Mouse (Mus musculus) limb, embryonic 14.5 days (tissue): Measurements from ENCODE around the gene Pitpnb. TPM values are rescaled to one million over a fixed set of nuclear protein-coding genes. Genes with fewer than 3 reads are reported as not detected.
A peak's percentile ranks its signal among the peaks of the same experiment; 100 is the strongest.

Source experiments
- ATAC-seq: fragments of 200-750 bp; cut with Nextera tagmentation; 2 replicates; pipeline ENCODE4 v1.8.0; 2017; ENCODE audit warnings: low read depth, moderate number of reproducible peaks, moderate TSS enrichment; ENCODE audit not compliant: low FRiP score
- DNase-seq: peaks from one replicate; pipeline ENCODE4 v3.0.0-alpha.2; 2015; ENCODE audit warnings: low spot score
- H3K27ac ChIP-seq: fragments of 300-500 bp; sonication (generic); replicated peaks from 2 replicates; pipeline ENCODE4 v1.5.1; 2014; ENCODE audit warnings: low read depth, mild to moderate bottlenecking, low read length, moderate library complexity, mixed read lengths
- H3K27me3 ChIP-seq: fragments of 300-500 bp; sonication (generic); 2 replicates; pipeline ENCODE4 v1.6.1; 2014; ENCODE audit warnings: low read length, mixed read lengths; ENCODE audit not compliant: control insufficient read depth, insufficient read depth
- H3K36me3 ChIP-seq: fragments of 300-500 bp; sonication (generic); 2 replicates; pipeline ENCODE4 v1.6.1; 2014; ENCODE audit warnings: mild to moderate bottlenecking, low read length, moderate library complexity, mixed read lengths; ENCODE audit not compliant: control insufficient read depth, insufficient read depth
- H3K4me1 ChIP-seq: fragments of 300-500 bp; sonication (generic); 2 replicates; pipeline ENCODE4 v1.6.1; 2014; ENCODE audit warnings: antibody characterized with exemption, low read length, mixed read lengths; ENCODE audit not compliant: control insufficient read depth, insufficient read depth
- H3K4me2 ChIP-seq: fragments of 300-500 bp; sonication (generic); replicated peaks from 2 replicates; pipeline ENCODE4 v1.6.1; 2014; ENCODE audit warnings: low read depth, mild to moderate bottlenecking, low read length, moderate library complexity; ENCODE audit not compliant: severe bottlenecking
- H3K4me3 ChIP-seq: fragments of 300-500 bp; sonication (generic); replicated peaks from 2 replicates; pipeline ENCODE4 v1.5.1; 2014; ENCODE audit warnings: low read length
- H3K9ac ChIP-seq: fragments of 300-500 bp; sonication (generic); 2 replicates; pipeline ENCODE4 v1.6.1; 2014; ENCODE audit warnings: mild to moderate bottlenecking, low read depth, low read length, moderate library complexity; ENCODE audit not compliant: severe bottlenecking
- H3K9me3 ChIP-seq: fragments of 300-500 bp; sonication (generic); 2 replicates; pipeline ENCODE4 v1.6.1; 2016; ENCODE audit warnings: low read length; ENCODE audit not compliant: control insufficient read depth
- POLR2A ChIP-seq: fragments of 200-500 bp; IDR thresholded peaks from 2 replicates; pipeline ENCODE4 v1.8.0; 2012; ENCODE audit warnings: inconsistent platforms, mild to moderate bottlenecking, moderate library complexity, borderline replicate concordance; ENCODE audit not compliant: insufficient read depth, insufficient read length; ENCODE audit errors: extremely low read depth
- WGBS: fragments of 180-500 bp; shearing (Covaris S2); extraction: QIAGEN DNeasy Blood & Tissue Kit; methylation state at CpG from one replicate; pipeline ENCODE4 v1.1.7; 2014; 5-methylcytosine and 5-hydroxymethylcytosine counted together
- polyA plus RNA-seq, 2 experiments: library from polyadenylated mRNA; depleted of rRNA in 1 of 2; stranded (reverse) in 1 of 2; unstranded in 1 of 2; fragments of >200 nt; fragmentation: Nextera tagmentation in 1 of 2; extraction: Ambion mirVana in 1 of 2; gene quantifications; 2 replicates each; pipeline versions ENCODE4 v1.2.1 to v1.2.3; 2012 to 2014

Gene Pitpnb
- polyA plus RNA-seq, 2 experiments: 89.6 to 103 TPM

DNA sequence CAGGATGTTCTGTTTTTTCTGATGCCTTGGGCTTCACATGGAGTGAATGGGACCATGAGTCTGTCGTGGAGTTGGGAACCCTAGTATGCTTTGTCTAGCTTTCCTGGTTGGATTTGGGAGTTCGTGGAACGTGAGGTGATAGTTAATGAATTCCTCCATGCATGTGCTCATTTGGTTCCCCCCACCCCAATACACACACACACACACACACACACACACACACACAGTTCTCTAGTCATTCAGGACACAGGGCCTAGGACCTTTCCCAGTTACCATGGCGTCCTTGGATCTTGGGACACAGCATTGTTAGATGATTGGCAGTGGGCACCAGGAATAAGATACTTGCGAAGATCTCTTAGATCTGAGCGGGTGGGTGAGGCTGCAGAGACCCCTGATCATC, 98.3 kb downstream of the Pitpnb start:
- no peak for TF ChIP-seq POLR2A
- no peak overlapping the region for H3K4me3 ChIP-seq
- no peak for ATAC-seq
- H3K27ac ChIP-seq: no peak overlapping the region
- 86% methylated on average over 6 of the region's 6 CpGs for WGBS
- no peak for DNase-seq
- H3K4me1 ChIP-seq: peaks cover 66% of the 10 kb centered on the region
- no peak overlapping the region for H3K4me2 ChIP-seq
- peaks cover 10% of the 10 kb centered on the region; the same call in 1 of the 2 replicates for H3K36me3 ChIP-seq
- no peaks in the 10 kb centered on the region for H3K27me3 ChIP-seq
- no peak overlapping the region for H3K9ac ChIP-seq
- H3K9me3 ChIP-seq: no peaks in the 10 kb centered on the region

DNA sequence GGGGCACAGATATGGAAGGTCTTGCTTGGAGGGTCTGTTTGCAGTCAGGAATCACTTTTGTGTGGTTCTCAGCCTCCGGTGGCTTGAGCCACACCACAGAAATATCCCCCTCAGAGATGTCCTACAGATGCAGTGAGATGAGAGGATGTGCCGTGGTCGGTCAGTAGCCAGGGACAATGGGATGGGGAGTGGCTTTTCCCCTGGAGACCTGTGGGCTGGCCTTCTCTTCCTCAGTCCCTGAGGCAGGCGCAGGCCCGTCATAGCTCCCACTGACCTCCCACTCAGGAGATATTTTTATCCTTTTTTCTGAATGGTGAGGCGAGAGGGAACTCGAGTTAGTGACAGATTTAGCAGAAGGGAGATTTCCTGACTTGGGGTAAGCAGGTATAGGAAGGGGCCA, 99.2 kb downstream of the Pitpnb start:
- H3K9me3 ChIP-seq: no peaks in the 10 kb centered on the region
- no peak overlapping the region for H3K27ac ChIP-seq
- H3K4me2 ChIP-seq: no peak overlapping the region
- peaks cover 11% of the 10 kb centered on the region; the same call in 1 of the 2 replicates for H3K36me3 ChIP-seq
- DNase-seq (no peak), ATAC-seq (no peak)
- no peaks in the 10 kb centered on the region for H3K27me3 ChIP-seq
- peaks cover 70% of the 10 kb centered on the region for H3K4me1 ChIP-seq
- H3K9ac ChIP-seq: no peak overlapping the region
- WGBS: 77% methylated on average over 7 of the region's 7 CpGs
- no peak for TF ChIP-seq POLR2A
- no peak overlapping the region for H3K4me3 ChIP-seq

DNA sequence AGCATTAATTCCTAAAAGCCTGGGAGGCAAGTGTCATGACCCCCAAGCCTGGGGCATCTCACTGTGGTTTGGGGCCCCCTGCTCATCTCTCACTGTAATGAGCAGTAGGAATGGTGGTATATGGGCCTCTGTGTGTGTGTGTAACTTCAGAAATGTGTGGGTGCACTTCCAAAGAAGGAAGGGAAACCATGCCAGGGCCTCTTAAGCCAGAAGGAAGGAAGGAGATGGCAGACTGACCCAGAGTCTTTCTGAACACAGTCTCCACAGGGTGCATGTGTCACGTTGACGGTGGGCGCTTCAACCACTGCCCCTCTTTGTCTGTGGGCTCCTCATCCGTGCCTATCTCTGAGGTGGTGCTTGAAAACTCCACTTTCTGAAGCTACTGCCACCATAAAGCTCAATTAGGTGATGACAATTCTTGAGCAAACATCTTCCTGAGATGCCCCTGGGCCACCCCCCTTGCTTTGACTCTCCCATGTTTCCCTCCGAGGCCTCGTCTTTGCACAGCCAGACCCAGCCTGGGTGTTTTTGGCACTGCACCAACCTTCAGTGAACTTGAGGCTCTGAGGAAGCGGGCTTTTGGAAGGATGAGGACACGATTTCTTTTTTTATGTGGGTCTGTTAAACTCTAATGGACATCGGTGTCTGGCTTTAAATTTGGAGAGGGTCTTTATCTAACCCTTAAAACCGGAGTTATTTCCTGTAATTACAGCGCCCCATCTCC, 100.6 kb downstream of the Pitpnb start:
- no peak overlapping the region; the same call in 1 of the 2 replicates for H3K4me2 ChIP-seq
- H3K27ac ChIP-seq: no peak overlapping the region
- no peaks in the 10 kb centered on the region for H3K9me3 ChIP-seq
- DNase-seq (no peak), ATAC-seq (no peak)
- WGBS: 45% methylated on average over 11 of the region's 11 CpGs
- TF ChIP-seq POLR2A: no peak
- H3K4me1 ChIP-seq: peaks cover 71% of the 10 kb centered on the region
- no peak overlapping the region for H3K4me3 ChIP-seq
- no peaks in the 10 kb centered on the region for H3K27me3 ChIP-seq
- 0 out of 2 replicates have a peak, but pooled peaks cover 15% of the 10 kb centered on the region for H3K36me3 ChIP-seq
- no peak overlapping the region for H3K9ac ChIP-seq

DNA sequence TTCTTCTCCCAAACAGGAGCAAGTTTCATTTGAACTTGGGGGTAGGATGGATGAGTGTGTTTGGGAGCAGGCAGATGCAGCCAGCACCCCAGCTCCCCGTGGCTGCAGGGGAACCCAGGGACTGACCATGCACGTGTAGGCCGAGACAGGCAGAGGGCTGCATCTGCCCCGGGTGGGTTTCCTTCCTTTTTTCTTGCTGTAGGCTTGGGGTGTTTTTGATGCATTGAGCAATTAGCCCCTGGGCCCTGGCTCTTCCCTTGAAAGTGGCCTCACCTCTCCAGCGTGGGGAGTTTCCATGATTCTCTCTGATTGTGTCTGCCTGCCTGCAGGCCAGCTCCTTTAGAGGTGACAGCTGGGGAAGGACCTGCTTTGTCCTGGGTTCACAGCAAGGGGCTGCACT, 102.3 kb downstream of the Pitpnb start:
- Histone ChIP-seq H3K27me3 (no peaks in the 10 kb centered on the region), H3K27ac (no peak overlapping the region), H3K9ac (no peak overlapping the region), H3K4me2 (no peak overlapping the region), H3K4me3 (no peak overlapping the region), H3K4me1 (peaks cover 59% of the 10 kb centered on the region), H3K9me3 (no peaks in the 10 kb centered on the region), H3K36me3 (peaks cover 8% of the 10 kb centered on the region; the same call in 1 of the 2 replicates)
- no peak for DNase-seq
- ATAC-seq: no peak
- WGBS: 53% methylated on average over 5 of the region's 5 CpGs
- TF ChIP-seq POLR2A: no peak

DNA sequence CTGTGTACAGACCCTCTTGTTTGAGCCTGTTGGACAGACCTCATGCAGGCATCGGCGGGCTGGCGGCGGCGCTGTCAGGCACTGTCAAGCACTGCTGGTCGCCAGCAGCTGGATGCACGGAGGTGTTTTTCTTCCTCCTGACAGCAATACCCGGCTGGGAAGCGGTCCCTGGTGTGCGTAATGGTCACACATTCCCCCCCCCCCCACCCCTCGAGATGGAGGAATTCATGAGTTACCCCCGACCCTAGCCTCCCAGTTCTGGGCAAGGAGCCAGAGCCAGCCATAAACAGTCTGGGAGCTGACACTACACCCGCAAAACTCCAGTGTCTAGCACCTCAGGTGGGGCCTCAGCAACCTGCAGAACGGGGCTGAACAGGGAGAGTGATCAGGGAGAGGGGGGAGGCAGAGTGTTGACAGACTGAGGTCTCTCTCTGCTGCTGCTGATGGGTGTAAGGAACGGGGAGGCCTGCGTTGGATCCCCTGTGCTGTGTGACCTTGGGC, 103.8 kb downstream of the Pitpnb start:
- Histone ChIP-seq H3K36me3 (peaks cover 11% of the 10 kb centered on the region; the same call in 1 of the 2 replicates), H3K4me3 (no peak overlapping the region), H3K9ac (no peak overlapping the region), H3K4me1 (peaks cover 55% of the 10 kb centered on the region), H3K27ac (no peak overlapping the region), H3K27me3 (no peaks in the 10 kb centered on the region), H3K9me3 (no peaks in the 10 kb centered on the region), H3K4me2 (no peak overlapping the region)
- no peak for TF ChIP-seq POLR2A
- ATAC-seq (peak; percentile 71), DNase-seq (no peak)
- WGBS: 10% methylated on average over 15 of the region's 16 CpGs
